Comparison of ENCODE assay signal across 9 mouse cellular contexts in the genomic region with DNA sequence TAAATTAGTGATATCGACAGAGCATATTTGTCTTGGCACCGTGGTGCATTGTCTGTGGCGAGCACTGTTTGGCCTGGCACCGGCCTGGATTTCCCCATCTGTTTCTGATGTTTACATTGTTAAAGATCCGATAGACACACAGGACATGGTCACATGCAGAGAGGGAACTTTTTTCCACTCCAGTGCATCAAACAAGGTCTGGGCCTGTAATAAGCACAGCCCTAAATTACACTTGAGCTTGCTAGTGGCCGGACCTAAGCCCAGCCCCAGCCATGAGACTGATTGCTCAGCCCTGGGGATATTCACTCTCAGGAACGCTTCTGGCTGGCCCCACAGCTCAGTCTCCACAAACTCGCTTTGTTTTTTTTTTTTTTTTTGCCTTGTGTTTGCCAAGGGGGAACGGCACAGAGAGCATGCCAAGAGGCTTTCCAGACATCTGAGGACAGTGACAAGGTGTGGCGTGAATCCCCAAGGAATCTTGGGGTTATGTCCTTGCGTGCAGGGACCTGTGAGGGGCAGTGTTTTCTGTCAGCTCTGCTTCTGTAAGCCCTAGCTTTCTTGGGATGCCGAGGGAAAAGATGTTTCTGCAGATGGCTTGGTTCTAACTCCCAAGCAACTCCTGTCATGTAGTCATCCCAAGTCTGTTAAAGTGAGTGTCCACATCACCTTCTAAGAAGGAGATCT.
DNase-seq lines count a peak whose midpoint lies in the region; ATAC-seq and TF ChIP-seq lines count a peak whose summit lies in the region.
"Had no signal": no experiment of that assay in that cellular context is flagged by ENCODE, and none has a peak within 500 bp of the region (broad histone marks: within the 10 kb centered on the region; RNA-seq: fewer than 3 reads in every experiment).

No protein-coding gene starts in this region.

- no peak for TF ChIP-seq EP300 in heart, postnatal 0 days (IDR thresholded peaks at IDR 0.05; ENCODE audit: low read depth)

- WGBS in heart, postnatal 0 days: 54% methylated on average over 12 of the region's 12 CpGs
- 28% methylated on average over 12 of the region's 12 CpGs for WGBS in neural tube, embryonic 13.5 days

- no peak overlapping the region for H3K9ac ChIP-seq in heart, postnatal 0 days (replicated peaks; ENCODE audit: low read depth, low read length)
- H3K9ac ChIP-seq in neural tube, embryonic 13.5 days: no peak overlapping the region
- H3K9ac ChIP-seq: liver, embryonic 13.5 days had no signal

- no peaks in the 10 kb centered on the region for H3K4me1 ChIP-seq in heart, postnatal 0 days (ENCODE audit: control insufficient read depth, insufficient read depth)
- H3K4me1 ChIP-seq in neural tube, embryonic 13.5 days (replicated peaks): peaks cover 15% of the 10 kb centered on the region
- H3K4me1 ChIP-seq: liver, embryonic 13.5 days had no signal

- no peak overlapping the region for H3K4me2 ChIP-seq in heart, postnatal 0 days (ENCODE audit: low read depth, low read length)
- no peak overlapping the region for H3K4me2 ChIP-seq in neural tube, embryonic 13.5 days
- H3K4me2 ChIP-seq: liver, embryonic 13.5 days had no signal

- no peak overlapping the region for H3K4me3 ChIP-seq in heart, postnatal 0 days (ENCODE audit: low read depth, low read length)
- no peak overlapping the region for H3K4me3 ChIP-seq in neural tube, embryonic 13.5 days
- H3K4me3 ChIP-seq: liver, embryonic 13.5 days had no signal

- H3K27ac ChIP-seq in heart, postnatal 0 days (ENCODE audit: low read depth): no peak overlapping the region
- H3K27ac ChIP-seq in neural tube, embryonic 13.5 days (replicated peaks): no peak overlapping the region
- H3K27ac ChIP-seq: liver, embryonic 13.5 days had no signal

- no peak for ATAC-seq in heart, postnatal 0 days (ENCODE audit: insufficient read depth, low read depth)
- peak; percentile 56; the same call in 1 of the 2 replicates for ATAC-seq in neural tube, embryonic 13.5 days (ENCODE audit: low read depth)
- no peak for ATAC-seq in granulocyte monocyte progenitor cell, adult 5-6 weeks (replicated peaks; ENCODE audit: poor library complexity, severe bottlenecking)

- TF ChIP-seq CTCF in heart, postnatal 0 days (IDR thresholded peaks at IDR 0.05; ENCODE audit: low read depth): no peak

- no peaks in the 10 kb centered on the region for H3K36me3 ChIP-seq in heart, postnatal 0 days (replicated peaks; ENCODE audit: control insufficient read depth, insufficient read depth, low read length)
- H3K36me3 ChIP-seq in neural tube, embryonic 13.5 days: no peaks in the 10 kb centered on the region
- H3K36me3 ChIP-seq: liver, embryonic 13.5 days had no signal

- no peaks in the 10 kb centered on the region for H3K9me3 ChIP-seq in heart, postnatal 0 days (replicated peaks; ENCODE audit: control insufficient read depth, low read length)
- H3K9me3 ChIP-seq in neural tube, embryonic 13.5 days: no peaks in the 10 kb centered on the region
- H3K9me3 ChIP-seq: liver, embryonic 13.5 days had no signal

- H3K27me3 ChIP-seq in heart, postnatal 0 days (ENCODE audit: control insufficient read depth, insufficient read depth, low read length): no peaks in the 10 kb centered on the region
- H3K27me3 ChIP-seq in neural tube, embryonic 13.5 days: peaks cover 6% of the 10 kb centered on the region; the same call in 1 of the 2 replicates
- H3K27me3 ChIP-seq: liver, embryonic 13.5 days had no signal

- DNase-seq in embryo, embryonic 11 days: peak; percentile 30
- no peak for DNase-seq in embryo, embryonic 9.5 days (ENCODE audit: extremely low spot score)
- DNase-seq in lung, adult 18-20 months: peak; percentile 36 to 42
- no peak for DNase-seq in lung, postnatal 14 days
- peak; percentile 29 for DNase-seq in heart, postnatal 0 days (ENCODE audit: low spot score)
- DNase-seq in c-Kit-positive CD71-positive TER-119-positive erythroid progenitor cells, embryonic 14.5 days (ENCODE audit: low spot score): no peak
- DNase-seq: liver, embryonic 13.5 days had no signal

Comparison
In these comparisons a context has a peak if more than half of its experiments do, and no peak if none do; other contexts are left out.
1. DNase-seq: peak in embryo, embryonic 11 days (single experiment), lung, adult 18-20 months (2 of 2) and heart, postnatal 0 days (single experiment); none in embryo, embryonic 9.5 days (single experiment), lung, postnatal 14 days (single experiment) and c-Kit-positive CD71-positive TER-119-positive erythroid progenitor cells, embryonic 14.5 days (single experiment).